Mouse (Mus musculus) mature B cell (primary cell): Measurements from ENCODE around the gene Cep152.

Experiments
- in situ Hi-C: fragments of 300-500 bp; cut with MboI; formaldehyde crosslinking; loops from 2 replicates; pipeline ENCODE4 v1.14.3; 2019

The Cep152 gene

DNA sequence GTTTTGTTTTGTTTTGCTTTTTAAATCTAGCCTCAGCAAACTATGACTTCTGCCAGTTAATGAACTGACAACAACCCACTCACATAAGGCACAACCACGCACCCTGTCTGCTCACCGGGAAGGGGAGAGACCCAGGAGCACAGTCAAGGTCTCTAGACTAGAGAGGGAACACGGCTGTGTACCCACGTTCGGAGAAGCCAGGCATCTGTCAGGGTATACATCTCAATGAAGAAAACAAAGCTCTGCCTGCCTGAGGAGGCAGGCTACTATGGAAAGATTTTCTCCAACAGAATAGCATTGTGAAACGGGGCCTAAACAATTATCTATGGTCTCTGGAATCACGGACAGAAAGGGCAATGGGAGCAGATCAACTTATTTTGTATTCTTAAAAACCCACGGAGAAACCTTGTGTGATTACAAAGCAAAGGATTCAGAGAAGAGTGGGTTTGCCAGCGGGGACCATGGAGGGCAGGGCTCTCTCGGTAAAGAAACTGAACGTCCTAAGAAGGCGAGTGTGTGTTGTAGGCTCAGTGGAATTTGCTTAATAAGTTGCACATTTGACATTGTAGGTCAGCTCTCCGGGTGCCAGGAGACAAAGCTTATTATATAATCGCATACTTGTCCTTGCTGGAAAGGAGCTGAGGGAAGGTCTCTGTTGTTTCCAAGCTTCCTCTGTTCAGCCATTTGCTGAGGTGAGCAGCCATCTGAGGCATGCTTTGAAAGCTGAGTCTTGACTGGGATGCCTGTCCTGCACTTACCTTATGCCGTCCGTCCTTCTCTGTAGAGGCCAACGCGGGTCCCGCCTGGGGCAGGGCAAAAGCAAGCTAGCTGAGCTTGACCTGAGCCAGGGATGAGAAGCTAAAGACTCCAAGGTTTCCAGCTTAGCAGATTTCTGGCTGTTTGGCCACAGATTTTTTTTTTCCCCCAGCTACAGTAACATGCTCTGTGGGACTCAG lies 66.0 kb downstream of the Cep152 start:
- in situ Hi-C loops = no loop called here

DNA sequence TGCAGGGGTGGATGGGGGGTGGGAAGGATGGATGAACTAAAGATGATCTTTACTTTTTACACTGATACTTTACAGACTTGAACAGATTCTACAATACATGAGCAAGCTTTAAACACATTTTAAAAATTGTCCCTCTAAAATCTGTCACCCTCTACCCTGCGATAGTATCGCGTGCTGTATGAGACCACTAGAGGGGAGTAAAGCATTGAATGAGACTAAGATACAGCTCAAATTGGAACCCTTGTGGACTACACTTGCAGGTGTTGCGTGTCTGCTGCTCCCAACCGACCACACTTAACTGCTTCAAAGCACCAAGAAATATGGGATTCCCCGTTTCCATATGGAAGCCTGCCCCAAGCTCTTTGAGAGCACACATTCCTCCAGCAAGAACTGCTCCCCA lies 69.1 kb downstream of the Cep152 start:
- in situ Hi-C loops = no loop called here

- in situ Hi-C loops = no loop called here
These were observed 75.9 kb downstream of the Cep152 start for GRCm38 (mm10) chr2:125548806-125549578.

- in situ Hi-C loops = no loop called here
These were observed 79.9 kb downstream of the Cep152 start for GRCm38 (mm10) chr2:125544986-125545385.

- in situ Hi-C loops = no loop called here
These were observed 81.3 kb downstream of the Cep152 start for GRCm38 (mm10) chr2:125543646-125544045.

DNA sequence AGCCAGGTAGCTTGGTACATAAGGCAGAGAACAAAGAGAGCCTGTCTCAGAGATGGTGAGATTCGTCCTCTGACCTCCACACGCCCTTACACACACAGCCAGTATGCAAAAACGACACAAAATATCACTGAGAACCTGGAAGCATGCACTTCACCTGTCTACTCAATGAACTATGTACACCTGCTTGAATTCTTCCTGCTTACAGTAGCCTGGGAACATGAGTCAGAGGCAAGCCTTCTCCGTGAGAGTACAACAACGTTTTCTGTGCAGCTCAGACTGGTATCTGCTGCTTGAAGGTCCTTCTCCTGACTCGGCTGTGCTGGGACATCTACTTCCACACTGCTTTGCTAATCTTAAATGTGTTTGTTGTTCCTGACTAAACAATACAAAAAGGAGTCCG lies 83.5 kb downstream of the Cep152 start:
- in situ Hi-C loops = no loop called here

- in situ Hi-C loops = no loop called here
These were observed 84.3 kb downstream of the Cep152 start for GRCm38 (mm10) chr2:125540579-125540978.

DNA sequence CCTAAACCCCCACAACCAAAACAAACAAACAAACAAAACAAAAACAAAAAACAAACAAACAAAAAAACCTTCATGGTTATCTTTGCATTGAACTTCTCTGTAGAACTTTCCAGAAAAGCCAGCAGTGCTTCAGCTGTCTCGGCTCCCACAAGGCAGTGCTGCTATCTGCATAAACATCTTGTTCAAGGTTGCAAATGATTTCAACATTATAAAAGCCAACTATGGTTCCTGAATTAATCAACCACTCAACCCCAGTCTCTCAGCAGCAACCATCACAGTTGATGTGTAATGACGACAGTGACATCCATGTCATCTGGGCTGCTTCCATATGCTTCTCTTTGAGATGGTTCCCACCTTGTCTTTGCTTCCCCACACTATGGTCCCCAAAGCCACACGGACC lies 85.3 kb downstream of the Cep152 start:
- in situ Hi-C loops = no loop called here

DNA sequence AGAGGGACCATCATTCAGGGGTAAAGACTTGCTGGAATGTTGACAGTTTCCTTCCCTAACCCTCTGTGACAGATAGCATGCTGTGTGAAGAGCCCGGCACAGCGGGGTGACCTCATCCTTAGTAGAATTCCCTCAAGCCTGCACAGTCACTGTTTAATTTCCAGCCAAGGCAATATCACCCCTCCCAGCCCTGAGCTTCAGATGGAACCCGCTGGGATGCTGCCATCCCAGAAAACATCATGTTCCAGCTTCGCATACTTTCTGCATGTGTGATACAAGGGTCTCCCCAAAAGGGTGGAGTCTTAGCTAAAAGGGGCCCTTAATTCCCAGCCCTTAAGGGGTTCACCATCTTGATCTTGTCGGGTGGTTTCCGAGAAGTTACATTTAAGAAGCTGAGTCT lies 94.2 kb downstream of the Cep152 start:
- in situ Hi-C loops = no loop called here

- in situ Hi-C loops = no loop called here
These were observed 98.3 kb downstream of the Cep152 start for GRCm38 (mm10) chr2:125526566-125526965.

DNA sequence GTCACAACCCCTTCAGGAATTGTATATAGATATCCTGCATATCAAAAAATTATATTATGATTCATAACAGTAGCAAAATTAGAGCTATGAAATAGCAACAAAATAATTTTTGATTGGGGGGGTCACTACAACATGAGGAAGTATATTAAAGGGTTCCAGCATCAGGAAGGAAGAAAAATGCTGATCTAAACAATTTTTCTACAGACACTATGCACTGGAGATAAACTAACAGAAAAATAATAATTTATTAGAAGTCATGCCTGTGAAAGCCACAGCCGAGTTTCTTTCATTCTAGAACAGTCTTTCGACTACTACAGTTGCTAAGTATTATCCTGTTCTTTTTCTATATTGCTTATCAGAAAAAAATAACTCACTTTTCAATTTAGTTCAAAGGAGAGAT lies 99.4 kb downstream of the Cep152 start:
- in situ Hi-C loops = no loop called here

GRCm38 (mm10) chr2:125516594-125516993 lies 108.3 kb downstream of the Cep152 start:
- in situ Hi-C loops = no loop called here

DNA sequence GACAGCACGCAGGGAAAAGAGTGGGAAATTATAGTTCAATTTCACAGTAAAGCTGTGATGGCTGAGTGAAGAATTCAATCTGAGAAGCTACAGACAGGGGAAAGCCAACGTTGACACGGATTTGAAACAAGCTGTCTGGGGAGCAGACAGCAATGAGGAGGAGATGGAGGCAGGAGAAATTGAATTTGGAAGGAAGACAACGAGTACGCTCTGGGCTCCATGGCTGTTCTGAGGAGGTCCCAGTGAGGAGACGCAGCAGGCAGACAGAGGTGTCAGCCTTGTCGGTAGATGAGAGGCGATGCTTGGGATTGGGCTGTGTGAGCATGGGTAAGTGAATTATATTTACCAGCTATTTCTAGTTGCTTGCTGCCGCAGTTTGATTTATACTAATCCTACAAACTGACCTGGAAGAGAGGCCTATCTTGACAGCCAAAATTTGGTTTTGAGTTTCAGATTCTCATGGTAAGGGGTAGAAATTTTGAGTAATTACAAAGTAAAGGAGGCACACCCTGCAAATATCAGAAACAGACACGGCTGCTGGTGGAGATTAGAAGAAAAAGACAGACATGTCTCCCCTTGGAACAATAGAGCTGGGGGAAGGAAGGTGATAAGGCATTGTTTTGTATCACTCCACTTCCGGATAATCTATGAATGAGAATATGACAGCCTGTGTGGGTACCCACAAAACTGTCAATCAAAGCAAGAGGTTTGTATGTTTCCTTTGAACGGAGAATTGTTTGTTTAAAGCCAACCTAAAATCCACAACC lies 109.4 kb downstream of the Cep152 start:
- in situ Hi-C loops = no loop called here

DNA sequence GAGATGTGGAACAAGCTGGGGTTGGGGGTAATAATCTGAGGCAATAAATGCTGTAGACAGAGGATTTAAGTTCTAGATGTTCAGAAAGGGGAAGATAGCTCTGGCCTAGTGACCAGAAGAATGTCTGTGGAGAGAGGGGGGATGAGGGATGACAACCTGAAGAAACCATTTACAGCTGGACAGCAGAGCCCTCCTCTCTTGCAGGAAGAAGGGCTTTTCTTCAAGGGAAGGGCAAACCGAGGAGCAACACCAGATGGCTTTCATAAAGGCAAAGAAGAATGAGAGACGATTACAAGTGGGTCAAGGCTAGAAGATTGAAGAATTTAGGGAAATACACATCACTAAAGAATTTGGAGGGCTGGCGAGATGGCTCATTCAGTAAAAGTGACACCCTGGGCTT lies 110.5 kb downstream of the Cep152 start:
- in situ Hi-C loops = no loop called here
